Mouse (Mus musculus): ENCODE data around the gene Ppp2r2c. TPM values are rescaled to one million over a fixed set of nuclear protein-coding genes. Genes with fewer than 3 reads are reported as not detected.

The Ppp2r2c gene
- polyA plus RNA-seq, 1 experiment from 2014 or later: 0.03 TPM

- ChIA-PET POLR2A (no interaction called here), CTCF (no interaction called here)
- ATAC-seq: no peak
- H3K27me3 ChIP-seq: peaks cover 70% of the 10 kb centered on the region
- DNase-seq (ENCODE audit: low read depth, low spot score): no peak
- no peak for TF ChIP-seq CTCF (IDR thresholded peaks at IDR 0.05)
- in situ Hi-C loops (cut with MboI; ENCODE audit: low pct_unique_long_range_greater_than_20kb): no loop called here
Measured at GRCm38 (mm10) chr5:36870916-36871315, 2.6 kb downstream of the Ppp2r2c start.

- H3K27me3 ChIP-seq: peaks cover 59% of the 10 kb centered on the region
- POLR2A ChIA-PET: no interaction called here
- in situ Hi-C loops (cut with MboI; ENCODE audit: low pct_unique_long_range_greater_than_20kb): no loop called here
Measured at GRCm38 (mm10) chr5:36875956-36876355, 7.6 kb downstream of the Ppp2r2c start.

DNA sequence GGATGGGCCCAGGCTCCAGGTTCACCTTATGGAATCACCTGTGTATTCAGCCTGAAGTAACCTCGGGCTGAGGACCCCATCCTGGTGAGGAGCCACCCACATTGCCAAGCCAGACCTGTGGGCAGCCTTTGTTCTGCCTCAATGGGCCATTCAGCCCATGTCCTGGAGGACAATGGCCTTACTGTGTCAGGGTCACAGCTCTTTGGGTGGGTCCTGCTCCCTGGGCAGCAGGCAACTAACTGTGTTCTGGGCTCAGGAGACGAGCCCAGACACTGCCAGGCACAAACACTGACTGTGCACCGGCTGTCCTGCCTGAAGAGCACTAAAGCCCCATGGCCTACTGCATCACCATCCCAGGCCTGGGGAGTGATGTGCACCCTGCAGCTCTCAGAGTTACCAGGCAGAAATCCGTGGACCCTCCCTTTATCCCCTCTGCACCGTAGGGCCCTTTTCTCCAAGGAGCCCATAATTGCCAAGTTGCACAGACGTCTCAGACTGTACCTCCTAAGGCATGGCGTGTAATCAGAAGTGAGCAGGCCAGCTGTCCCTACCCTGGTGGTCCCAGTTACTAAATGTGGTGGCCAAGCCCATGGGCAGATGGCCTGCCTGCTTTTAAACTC is 8.6 kb downstream of the Ppp2r2c start:
- CTCF ChIA-PET: interaction anchor here (0.8 kb wide), 1 partner anchor 26 kb away, joined by 3 read pairs; no protein-coding TSS in a partner anchor

More at GRCm38 (mm10) chr5:36875956-36876355, 7.6 kb downstream of the Ppp2r2c start:
- CTCF ChIA-PET: no interaction called here
- DNase-seq (ENCODE audit: low read depth, low spot score): no peak
- no peak for TF ChIP-seq CTCF (IDR thresholded peaks at IDR 0.05)
- ATAC-seq: no peak

GRCm38 (mm10) chr5:36877641-36878040 is 9.3 kb downstream of the Ppp2r2c start:
- in situ Hi-C loops (cut with MboI; ENCODE audit: low pct_unique_long_range_greater_than_20kb): no loop called here
- no peak for TF ChIP-seq CTCF (IDR thresholded peaks at IDR 0.05)
- DNase-seq (ENCODE audit: low read depth, low spot score) (no peak), ATAC-seq (no peak)
- CTCF ChIA-PET: interaction anchor here (0.8 kb wide), 1 partner anchor 25 kb away, joined by 3 read pairs; no protein-coding TSS in a partner anchor
- POLR2A ChIA-PET: no interaction called here
- peaks cover 59% of the 10 kb centered on the region for H3K27me3 ChIP-seq

More for the DNA sequence above, 8.6 kb downstream of the Ppp2r2c start:
- ATAC-seq: no peak
- no peak for TF ChIP-seq CTCF (IDR thresholded peaks at IDR 0.05)
- in situ Hi-C loops (cut with MboI; ENCODE audit: low pct_unique_long_range_greater_than_20kb): no loop called here
- peaks cover 54% of the 10 kb centered on the region for H3K27me3 ChIP-seq
- no peak for DNase-seq (ENCODE audit: low read depth, low spot score)
- POLR2A ChIA-PET: no interaction called here

DNA sequence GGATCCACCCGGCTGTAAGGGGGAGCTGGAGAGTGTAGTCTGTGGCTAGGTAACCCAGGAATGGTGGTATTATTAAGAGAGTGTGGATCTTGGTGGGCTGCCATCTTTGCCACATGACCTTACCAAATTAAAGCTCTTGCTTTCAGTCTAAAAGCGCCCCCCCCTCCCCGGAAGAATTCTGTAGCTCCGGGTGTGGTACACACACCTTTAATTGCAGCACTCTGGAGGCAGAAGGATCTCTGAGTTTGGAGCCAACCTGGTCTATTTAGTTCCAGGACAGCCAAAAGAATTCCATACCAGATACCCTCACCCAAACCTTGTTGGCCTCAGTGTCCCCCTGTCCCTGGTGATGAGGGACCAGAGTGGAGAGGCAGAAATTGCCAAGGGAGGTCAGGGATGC is 10.5 kb downstream of the Ppp2r2c start:
- POLR2A ChIA-PET: no interaction called here
- in situ Hi-C loops (cut with MboI; ENCODE audit: low pct_unique_long_range_greater_than_20kb): no loop called here
- DNase-seq (ENCODE audit: low read depth, low spot score) (no peak), ATAC-seq (no peak)
- no peak for TF ChIP-seq CTCF (IDR thresholded peaks at IDR 0.05)
- H3K27me3 ChIP-seq: peaks cover 60% of the 10 kb centered on the region
- CTCF ChIA-PET: interaction anchor here (1.6 kb wide), 1 partner anchor 18 kb away, joined by 3 read pairs; no protein-coding TSS in a partner anchor

GRCm38 (mm10) chr5:36880622-36881021 is 12.3 kb downstream of the Ppp2r2c start:
- POLR2A ChIA-PET: no interaction called here
- no peak for ATAC-seq

DNA sequence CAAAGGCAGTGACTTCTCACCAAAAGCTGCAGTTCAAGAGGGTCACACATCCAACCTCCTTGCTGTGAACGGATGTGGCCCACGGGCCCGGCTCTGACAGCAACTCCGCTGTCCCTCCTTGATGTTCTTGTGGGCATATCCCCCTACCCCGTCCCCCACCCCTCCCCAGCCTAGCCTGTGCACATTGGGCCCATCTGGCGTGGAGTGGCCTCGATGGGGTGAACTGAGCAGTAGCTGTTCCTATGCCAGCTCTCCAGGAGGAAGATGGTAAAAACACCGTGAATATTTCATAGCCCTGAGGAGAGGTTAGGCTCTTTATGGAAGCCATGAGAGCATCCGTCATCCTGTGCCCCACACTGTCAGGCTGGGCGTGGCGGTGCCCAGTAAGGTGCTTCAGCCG is 15.2 kb downstream of the Ppp2r2c start:
- CTCF ChIA-PET: interaction anchor here (1.1 kb wide), 1 partner anchor 48 kb away, joined by 3 read pairs; no protein-coding TSS in a partner anchor

More at GRCm38 (mm10) chr5:36880622-36881021, 12.3 kb downstream of the Ppp2r2c start:
- H3K27me3 ChIP-seq: peaks cover 49% of the 10 kb centered on the region
- no peak for DNase-seq (ENCODE audit: low read depth, low spot score)
- in situ Hi-C loops (cut with MboI; ENCODE audit: low pct_unique_long_range_greater_than_20kb): no loop called here
- TF ChIP-seq CTCF (IDR thresholded peaks at IDR 0.05): no peak
- CTCF ChIA-PET: no interaction called here

DNA sequence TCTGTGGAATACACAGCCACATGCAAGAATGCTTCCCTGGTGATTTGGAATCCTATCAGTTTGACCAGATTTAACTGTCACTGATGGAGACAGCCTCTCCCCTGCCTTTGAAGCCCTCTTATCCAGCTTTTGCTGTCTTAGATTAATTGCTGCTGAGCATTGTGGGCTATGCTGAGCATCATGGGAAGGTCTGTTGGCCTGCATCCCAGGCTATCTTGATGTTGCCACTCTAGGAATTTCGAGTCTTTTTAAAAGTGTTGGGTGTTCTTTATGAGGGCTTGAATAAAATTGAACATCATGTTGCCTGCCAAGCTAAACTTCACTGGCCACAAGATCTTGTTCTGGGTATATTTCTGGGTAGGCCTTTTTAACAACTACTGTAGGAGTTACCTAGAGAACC is 16.8 kb downstream of the Ppp2r2c start:
- DNase-seq (ENCODE audit: low read depth, low spot score) (no peak), ATAC-seq (no peak)
- in situ Hi-C loops (cut with MboI; ENCODE audit: low pct_unique_long_range_greater_than_20kb): no loop called here
- no peak for TF ChIP-seq CTCF (IDR thresholded peaks at IDR 0.05)
- H3K27me3 ChIP-seq: peaks cover 33% of the 10 kb centered on the region
- ChIA-PET CTCF (no interaction called here), POLR2A (no interaction called here)

More for the DNA sequence above, 15.2 kb downstream of the Ppp2r2c start:
- DNase-seq (ENCODE audit: low read depth, low spot score): no peak
- no peak for TF ChIP-seq CTCF (IDR thresholded peaks at IDR 0.05)
- ATAC-seq: no peak
- POLR2A ChIA-PET: no interaction called here
- peaks cover 37% of the 10 kb centered on the region for H3K27me3 ChIP-seq
- in situ Hi-C loops (cut with MboI; ENCODE audit: low pct_unique_long_range_greater_than_20kb): no loop called here

GRCm38 (mm10) chr5:36885595-36885994 is 17.3 kb downstream of the Ppp2r2c start:
- ChIA-PET CTCF (no interaction called here), POLR2A (no interaction called here)
- H3K27me3 ChIP-seq: peaks cover 33% of the 10 kb centered on the region
- TF ChIP-seq CTCF (IDR thresholded peaks at IDR 0.05): no peak
- no peak for ATAC-seq
- in situ Hi-C loops (cut with MboI; ENCODE audit: low pct_unique_long_range_greater_than_20kb): no loop called here
- no peak for DNase-seq (ENCODE audit: low read depth, low spot score)

DNA sequence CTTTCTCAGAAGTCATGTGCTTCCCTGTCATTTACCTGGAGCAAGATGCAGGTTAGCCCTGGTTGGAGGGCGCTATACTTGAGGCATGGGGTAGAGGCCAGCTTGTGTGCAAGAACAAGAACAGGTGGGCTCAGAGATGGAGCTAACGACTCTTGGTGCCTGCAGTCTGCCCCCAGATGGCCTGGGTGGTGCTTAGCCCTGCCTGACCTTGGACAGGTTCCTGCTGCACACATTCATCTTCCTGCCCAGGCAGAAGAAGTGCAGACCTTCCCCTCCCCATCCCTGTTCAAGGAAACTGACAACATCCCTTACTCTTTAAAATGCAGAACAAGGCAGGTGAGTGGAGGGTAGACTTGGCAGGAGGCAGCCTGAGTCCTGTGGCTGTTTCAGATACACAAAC is 18.0 kb downstream of the Ppp2r2c start:
- in situ Hi-C loops (cut with MboI; ENCODE audit: low pct_unique_long_range_greater_than_20kb): no loop called here
- H3K27me3 ChIP-seq: peaks cover 29% of the 10 kb centered on the region

GRCm38 (mm10) chr5:36886852-36887283 is 18.6 kb downstream of the Ppp2r2c start:
- DNase-seq (ENCODE audit: low read depth, low spot score) (no peak), ATAC-seq (no peak)
- ChIA-PET POLR2A (no interaction called here), CTCF (no interaction called here)
- peaks cover 35% of the 10 kb centered on the region for H3K27me3 ChIP-seq
- in situ Hi-C loops (cut with MboI; ENCODE audit: low pct_unique_long_range_greater_than_20kb): no loop called here
- no peak for TF ChIP-seq CTCF (IDR thresholded peaks at IDR 0.05)

More for the DNA sequence above, 18.0 kb downstream of the Ppp2r2c start:
- DNase-seq (ENCODE audit: low read depth, low spot score): no peak
- POLR2A ChIA-PET: no interaction called here
- TF ChIP-seq CTCF (IDR thresholded peaks at IDR 0.05): no peak
- CTCF ChIA-PET: no interaction called here
- ATAC-seq: no peak
